Mouse (Mus musculus) cerebellum, postnatal 25 days (tissue): Measurements from ENCODE around the gene Ubap1.

Experiments
- DNase-seq, 2 experiments: peaks; one replicate each; pipeline ENCODE4 v3.0.0; 2021; ENCODE audit warnings: mixed read lengths in 2 of 2

Gene Ubap1

DNA sequence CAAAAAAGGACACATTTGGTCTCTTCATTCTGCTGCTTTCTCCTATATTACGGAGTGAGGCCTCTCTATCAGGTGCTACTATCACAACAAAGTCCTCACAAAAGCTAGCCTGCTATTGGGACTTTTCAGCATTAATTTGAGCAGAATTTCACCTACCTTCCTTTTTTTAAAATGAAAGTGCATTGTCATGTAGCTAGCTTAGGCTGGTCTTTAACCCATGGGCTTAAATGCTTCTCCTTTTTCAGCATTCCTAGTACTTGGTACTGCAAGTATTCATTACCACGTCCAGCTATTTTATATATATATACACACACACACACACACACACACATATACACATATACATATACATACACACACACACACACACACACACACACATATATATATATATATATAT, 9.9 kb downstream of the Ubap1 start:
- DNase-seq: no peak

GRCm38 (mm10) chr4:41359358-41359757, 10.6 kb downstream of the Ubap1 start:
- no peak for DNase-seq

- DNase-seq: no peak
Observed at GRCm38 (mm10) chr4:41361059-41361458, 12.3 kb downstream of the Ubap1 start.

DNA sequence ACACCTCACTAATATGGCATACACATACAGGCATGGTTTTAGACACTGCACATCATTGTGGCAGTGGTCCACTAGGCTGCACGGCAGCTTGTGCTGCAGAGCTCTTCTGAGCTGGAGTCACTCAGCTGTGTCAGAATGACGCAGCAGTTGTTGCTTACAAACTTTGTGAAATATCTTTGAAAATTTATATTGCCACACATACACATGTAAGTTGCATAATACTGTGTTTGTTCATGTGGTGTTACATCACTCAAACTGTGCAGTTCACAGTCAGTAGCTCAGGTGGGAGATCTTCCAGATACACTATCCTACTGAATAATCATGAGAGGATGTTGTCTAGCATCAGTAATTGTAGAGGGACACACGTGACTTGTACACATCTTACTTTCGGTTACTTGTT, 19.4 kb downstream of the Ubap1 start:
- no peak for DNase-seq

DNA sequence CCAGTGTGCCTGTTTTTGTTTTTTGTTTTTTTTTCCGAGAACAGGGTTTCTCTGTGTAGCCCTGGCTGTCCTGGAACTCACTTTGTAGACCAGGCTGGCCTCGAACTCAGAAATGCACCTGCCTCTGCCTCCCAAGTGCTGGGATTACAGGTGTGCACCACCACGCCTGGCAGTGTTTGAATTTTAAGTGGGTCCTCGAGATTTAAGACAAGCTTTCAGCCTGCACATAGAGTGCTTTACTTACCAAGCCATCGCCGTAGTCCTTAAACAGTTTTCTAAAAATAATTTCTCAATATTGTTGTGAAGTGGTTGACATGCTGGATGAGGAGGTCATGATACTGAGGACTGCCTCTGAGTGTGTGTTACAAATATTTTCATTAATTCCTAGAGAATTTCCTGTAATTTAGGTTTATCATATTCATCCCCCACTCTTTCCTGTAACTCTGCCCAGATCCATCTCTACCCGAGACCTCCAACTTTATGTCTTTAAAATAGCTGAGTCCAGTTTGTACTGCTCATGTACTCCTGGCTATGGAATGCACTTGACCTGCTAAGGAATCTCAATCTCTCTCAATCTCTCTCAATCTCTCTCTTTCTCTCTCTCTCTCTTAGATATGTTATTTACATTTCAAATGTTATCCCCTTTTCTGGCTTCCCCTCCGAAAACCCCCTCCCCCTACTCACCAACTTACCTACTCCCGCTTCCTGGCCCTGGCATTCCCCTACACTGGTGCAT, 21.1 kb downstream of the Ubap1 start:
- no peak for DNase-seq

- DNase-seq: no peak
Observed at GRCm38 (mm10) chr4:41377567-41377966, 28.8 kb downstream of the Ubap1 start.

DNA sequence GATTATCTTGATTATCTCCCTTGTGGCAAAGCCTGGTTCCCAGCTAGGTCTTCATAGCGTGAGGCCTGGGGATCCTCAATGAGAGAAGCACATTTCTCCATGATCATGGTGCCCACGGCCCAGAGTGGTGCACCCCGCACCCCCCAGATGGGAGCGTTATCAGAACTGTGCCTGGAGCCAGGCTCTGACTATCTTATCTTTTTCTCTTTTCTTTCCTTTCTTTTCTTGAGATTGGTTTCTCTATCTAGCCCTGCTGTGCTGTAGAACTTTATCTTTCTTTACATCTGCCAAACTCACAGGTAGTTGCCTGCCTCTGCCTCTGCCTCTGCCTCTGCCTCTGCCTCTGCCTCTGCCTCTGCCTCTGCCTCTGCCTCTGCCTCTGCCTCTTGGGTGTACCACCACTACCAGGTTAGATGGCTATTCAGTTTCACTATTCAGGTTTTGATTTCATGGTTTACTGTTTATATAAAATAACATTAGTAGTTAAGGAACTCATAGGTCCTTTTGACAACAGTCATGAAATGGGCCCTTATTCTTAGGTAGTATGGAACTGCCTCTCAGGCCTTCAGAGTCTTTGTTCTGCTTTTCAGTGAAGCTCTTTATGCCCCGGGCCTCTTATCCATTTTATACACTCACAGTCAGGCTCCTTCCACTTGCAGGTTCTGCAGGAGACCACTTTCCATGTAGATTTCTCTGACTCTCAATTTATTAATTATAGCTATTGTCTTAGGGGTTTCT, 32.6 kb downstream of the Ubap1 start:
- DNase-seq: no peak

GRCm38 (mm10) chr4:41386412-41386975, 37.7 kb downstream of the Ubap1 start:
- DNase-seq: no peak

- DNase-seq: no peak
Observed at GRCm38 (mm10) chr4:41387755-41388469, 39.1 kb downstream of the Ubap1 start.

GRCm38 (mm10) chr4:41388616-41389015, 39.8 kb downstream of the Ubap1 start:
- no peak for DNase-seq

DNA sequence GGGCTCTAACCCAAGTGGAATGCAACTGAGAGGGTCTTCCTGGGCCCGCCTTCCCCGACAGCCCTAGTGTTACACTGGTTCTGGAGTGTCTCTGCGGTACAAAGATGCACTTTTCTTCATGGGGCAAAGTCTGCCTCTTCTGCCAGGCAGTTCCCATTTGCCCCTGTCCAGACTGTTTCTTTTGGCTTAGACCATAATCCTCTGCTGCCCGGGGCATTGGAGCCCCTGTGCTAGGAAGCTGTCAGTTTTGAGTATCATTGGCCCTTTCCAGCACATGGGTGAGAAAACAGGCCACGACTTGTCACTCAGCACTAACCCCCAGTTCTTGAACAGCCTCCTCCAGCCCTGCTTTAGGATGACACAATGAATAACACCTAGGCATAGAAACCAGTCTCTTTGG, 40.4 kb downstream of the Ubap1 start:
- no peak for DNase-seq

GRCm38 (mm10) chr4:41390122-41390521, 41.3 kb downstream of the Ubap1 start:
- DNase-seq: peak; percentile 85 to 93

DNA sequence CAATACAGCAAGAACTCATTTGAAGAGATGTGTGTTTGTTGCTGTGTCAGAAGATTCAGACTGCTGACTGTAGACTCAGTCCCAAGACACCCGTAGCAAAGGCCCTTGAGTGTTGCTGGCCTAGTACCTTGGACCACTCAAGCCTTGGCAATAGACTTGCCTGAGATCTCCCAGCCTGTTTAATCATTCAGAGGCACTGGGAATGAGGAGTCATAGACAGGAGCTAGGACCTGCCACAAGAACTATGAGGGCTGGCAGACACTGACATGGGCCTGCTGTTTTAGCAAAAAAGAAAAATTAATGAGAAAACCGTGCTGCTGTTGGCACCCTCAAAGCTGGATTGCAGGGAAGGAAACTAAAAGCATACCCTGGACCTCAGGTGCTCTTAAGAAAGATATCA, 42.2 kb downstream of the Ubap1 start:
- no peak for DNase-seq

GRCm38 (mm10) chr4:41394651-41395050, 45.9 kb downstream of the Ubap1 start:
- DNase-seq: no peak

GRCm38 (mm10) chr4:41398353-41398752, 49.6 kb downstream of the Ubap1 start:
- DNase-seq: no peak

DNA sequence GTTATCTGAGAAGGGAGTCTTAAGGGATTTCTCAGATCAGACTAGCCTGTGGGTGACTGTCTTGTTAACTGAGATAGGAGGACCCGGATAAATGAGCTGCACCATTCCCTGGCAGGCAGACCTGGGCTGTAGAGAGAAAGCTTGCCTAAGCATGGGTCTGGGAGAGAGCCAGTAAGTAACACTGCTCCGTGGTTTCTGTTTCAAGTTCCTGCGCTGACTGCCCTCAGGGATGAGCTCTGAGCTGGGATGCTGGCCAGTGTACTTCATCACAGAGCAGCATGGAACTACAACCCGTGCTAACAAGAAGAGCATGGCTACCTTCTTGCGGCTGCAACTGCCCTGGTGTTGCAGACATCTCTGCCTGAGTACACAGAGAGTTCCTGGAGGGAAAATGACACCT, 51.1 kb downstream of the Ubap1 start:
- DNase-seq: no peak

GRCm38 (mm10) chr4:41401167-41401566, 52.4 kb downstream of the Ubap1 start:
- DNase-seq: no peak

GRCm38 (mm10) chr4:41401573-41401972, 52.8 kb downstream of the Ubap1 start:
- DNase-seq: no peak

- no peak for DNase-seq
Observed at GRCm38 (mm10) chr4:41406597-41406996, 57.8 kb downstream of the Ubap1 start.

DNA sequence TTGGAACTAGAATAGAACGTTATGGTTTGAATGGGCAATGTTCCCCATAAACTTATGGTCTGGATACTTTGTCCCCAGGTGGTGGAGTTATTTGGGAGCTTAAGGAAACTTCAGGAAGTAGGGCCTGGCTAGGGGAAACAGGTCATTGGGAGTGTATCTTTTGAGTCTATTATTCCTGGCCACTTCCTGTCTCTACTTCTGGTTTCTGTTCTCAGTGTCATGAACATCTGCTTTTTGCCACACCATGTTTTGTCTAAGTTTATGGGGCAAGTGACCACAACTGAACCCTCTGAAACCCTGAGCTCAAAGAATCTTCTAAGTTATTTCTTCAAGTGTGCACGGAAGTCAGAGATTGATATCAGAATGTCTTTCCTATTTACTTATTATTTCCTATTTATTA, 58.6 kb downstream of the Ubap1 start:
- DNase-seq: no peak

GRCm38 (mm10) chr4:41409341-41409740, 60.5 kb downstream of the Ubap1 start:
- no peak for DNase-seq

DNA sequence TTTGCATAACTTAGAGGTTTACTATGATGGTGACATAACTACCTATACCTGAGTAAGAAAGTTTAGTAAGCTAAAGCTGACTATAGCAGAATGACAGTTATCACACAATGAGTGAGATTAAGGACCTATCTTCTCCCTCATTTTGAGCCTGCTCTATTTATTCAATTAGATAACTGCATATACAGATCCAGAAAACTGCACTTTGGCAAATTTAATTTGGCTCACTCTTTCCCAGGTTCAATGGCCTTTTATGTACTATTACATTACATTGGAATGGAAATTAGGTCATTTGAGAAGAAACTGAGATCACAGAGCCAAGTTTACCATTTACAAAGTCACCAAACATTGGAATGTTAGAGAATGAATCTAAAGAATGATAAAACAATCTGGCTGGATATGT, 68.2 kb downstream of the Ubap1 start:
- DNase-seq: no peak

DNA sequence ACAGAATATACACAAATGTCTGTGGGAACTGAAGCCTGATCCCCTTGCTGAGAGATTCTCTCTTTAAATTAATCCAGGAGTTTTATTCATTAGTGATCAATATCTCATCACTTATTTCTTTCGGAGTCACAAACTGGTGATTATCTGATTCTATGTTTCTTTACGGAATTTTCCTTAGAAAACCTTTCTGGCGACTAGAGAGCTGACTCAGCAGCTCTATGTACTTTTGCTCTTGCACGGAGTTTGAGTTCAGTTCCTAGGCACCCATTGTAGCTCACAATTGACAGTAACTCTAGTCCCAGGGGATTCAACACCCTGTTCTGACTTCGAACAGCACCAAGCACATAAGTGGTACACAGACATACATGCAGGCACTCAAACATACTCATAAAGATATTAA, 90.1 kb downstream of the Ubap1 start:
- DNase-seq: no peak
